Mouse (Mus musculus) intestine, embryonic 14.5 days (tissue): ENCODE measurements around the gene Naa10. TPM values are rescaled to one million over a fixed set of nuclear protein-coding genes. Genes with fewer than 3 reads are reported as not detected.

Source experiments
- ATAC-seq: fragments of 200-750 bp; cut with Nextera tagmentation; replicated peaks from 2 replicates; pipeline ENCODE4 v1.8.0; 2017; ENCODE audit warnings: low read depth, moderate number of reproducible peaks, moderate TSS enrichment, moderate library complexity; ENCODE audit not compliant: low FRiP score, low TSS enrichment
- DNase-seq: peaks from one replicate; pipeline ENCODE4 v3.0.0-alpha.2; 2018; ENCODE audit warnings: low spot score
- H3K27ac ChIP-seq: fragments of 300-500 bp; sonication (generic); 2 replicates; pipeline ENCODE4 v1.5.1; 2014; ENCODE audit warnings: low read depth, mild to moderate bottlenecking, control low read depth
- H3K27me3 ChIP-seq: fragments of 300-500 bp; sonication (generic); replicated peaks from 2 replicates; pipeline ENCODE4 v1.6.1; 2014; ENCODE audit warnings: low read length, control low read depth; ENCODE audit not compliant: control insufficient read depth, insufficient read depth
- H3K36me3 ChIP-seq: fragments of 300-500 bp; sonication (generic); 2 replicates; pipeline ENCODE4 v1.6.1; 2014; ENCODE audit warnings: low read length, control low read depth; ENCODE audit not compliant: control insufficient read depth, insufficient read depth
- H3K4me1 ChIP-seq: fragments of 300-500 bp; sonication (generic); replicated peaks from 2 replicates; pipeline ENCODE4 v1.6.1; 2014; ENCODE audit warnings: low read length, control low read depth, mixed read lengths; ENCODE audit not compliant: control insufficient read depth, insufficient read depth
- H3K4me2 ChIP-seq: fragments of 300-500 bp; sonication (generic); 2 replicates; pipeline ENCODE4 v1.6.1; 2014; ENCODE audit warnings: low read length
- H3K4me3 ChIP-seq: fragments of 300-500 bp; sonication (generic); 2 replicates; pipeline ENCODE4 v1.5.1; 2014; ENCODE audit warnings: low read depth, low read length, control low read depth, mixed read lengths
- H3K9ac ChIP-seq: fragments of 300-500 bp; sonication (generic); 2 replicates; pipeline ENCODE4 v1.6.1; 2014; ENCODE audit warnings: mild to moderate bottlenecking, low read length
- H3K9me3 ChIP-seq: fragments of 300-500 bp; sonication (generic); 2 replicates; pipeline ENCODE4 v1.6.1; 2016; ENCODE audit warnings: low read length, control low read depth; ENCODE audit not compliant: control insufficient read depth
- WGBS: fragments of 180-500 bp; shearing (Covaris S2); extraction: QIAGEN DNeasy Blood & Tissue Kit; methylation state at CpG from one replicate; pipeline ENCODE4 v1.1.7; 2014; 5-methylcytosine and 5-hydroxymethylcytosine counted together
- polyA plus RNA-seq: library from polyadenylated mRNA; unstranded; fragments of >200 nt; fragmentation: Nextera tagmentation; extraction: Ambion mirVana; gene quantifications from 2 replicates; pipeline ENCODE4 v1.2.1, GENCODE M21; 2014

The Naa10 gene
- polyA plus RNA-seq, 1 experiment from 2014 or later = 155 TPM

- Histone ChIP-seq H3K4me3 (peak within 1 kb of the TSS; percentile 38), H3K4me2 (peak within 1 kb of the TSS; percentile 46), H3K27me3 (no peaks in the 10 kb centered on the region), H3K36me3 (no peaks in the 10 kb centered on the region), H3K9ac (peak within 1 kb of the TSS; percentile 25; the same call in 1 of the 2 replicates), H3K9me3 (no peaks in the 10 kb centered on the region), H3K4me1 (no peaks in the 10 kb centered on the region), H3K27ac (no peak within 1 kb of the TSS)
- DNase-seq = peak; percentile 74
- 37% methylated on average over 17 of the region's 17 CpGs for WGBS
- ATAC-seq = peak; percentile 93
Observed at GRCm38 (mm10) chrX:73930402-73931062, 8.8 kb upstream of the Naa10 start, which contains the start of gene Renbp. Gene Renbp (minus strand): TSS chrX:73930850.

GRCm38 (mm10) chrX:73922550-73922882 lies 772 bp upstream of the Naa10 start:
- peak overlapping the region; percentile 76; the same call in 1 of the 2 replicates for H3K27ac ChIP-seq
- no peaks in the 10 kb centered on the region for H3K9me3 ChIP-seq
- no peaks in the 10 kb centered on the region for H3K4me1 ChIP-seq
- peak overlapping the region; percentile 63 for H3K9ac ChIP-seq
- 75% methylated on average over 8 of the region's 8 CpGs for WGBS
- H3K27me3 ChIP-seq = 0 out of 2 replicates have a peak, but pooled peaks cover 3% of the 10 kb centered on the region
- ATAC-seq = no peak
- peak overlapping the region; percentile 56 for H3K4me3 ChIP-seq
- DNase-seq = no peak
- H3K36me3 ChIP-seq = peaks cover 23% of the 10 kb centered on the region
- peak overlapping the region; percentile 57 for H3K4me2 ChIP-seq

- no peaks in the 10 kb centered on the region for H3K9me3 ChIP-seq
- WGBS = 13% methylated on average over 28 of the region's 34 CpGs
- H3K4me1 ChIP-seq = no peaks in the 10 kb centered on the region
- H3K36me3 ChIP-seq = peaks cover 23% of the 10 kb centered on the region
- 0 out of 2 replicates have a peak, but pooled peaks cover 3% of the 10 kb centered on the region for H3K27me3 ChIP-seq
- H3K9ac ChIP-seq = peak overlapping the region; percentile 63
- peak; percentile 30; the same call in 1 of the 2 replicates for ATAC-seq
- peak overlapping the region; percentile 73 for H3K27ac ChIP-seq
- peak overlapping the region; percentile 61 for H3K4me2 ChIP-seq
- H3K4me3 ChIP-seq = peak overlapping the region; percentile 56
- DNase-seq = peak; percentile 58
Observed at GRCm38 (mm10) chrX:73921285-73921822, 390 bp downstream of the Naa10 start.

DNA sequence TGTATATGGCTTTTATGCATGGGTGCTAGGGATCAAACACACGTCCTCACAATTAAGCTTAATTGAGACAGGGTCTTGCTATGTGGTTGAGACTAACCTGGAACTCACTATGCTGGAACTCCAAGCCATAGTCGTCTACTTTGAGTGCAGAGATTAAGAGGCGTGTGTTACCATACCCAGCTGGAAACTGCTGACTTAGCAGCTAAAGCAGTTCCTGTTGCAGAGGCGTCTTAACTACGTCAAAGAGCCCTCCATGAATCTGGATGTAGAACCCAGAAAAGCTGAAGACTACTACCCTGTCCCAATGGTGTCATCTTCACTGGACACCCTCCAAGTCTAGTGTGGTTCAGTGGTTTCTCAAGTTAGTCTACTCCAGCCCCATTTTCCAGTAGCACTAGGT lies 3.1 kb downstream of the Naa10 start:
- Histone ChIP-seq H3K9me3 (no peaks in the 10 kb centered on the region), H3K4me1 (no peaks in the 10 kb centered on the region), H3K4me3 (no peak overlapping the region), H3K4me2 (no peak overlapping the region), H3K27ac (no peak overlapping the region), H3K9ac (no peak overlapping the region), H3K36me3 (peaks cover 23% of the 10 kb centered on the region), H3K27me3 (0 out of 2 replicates have a peak, but pooled peaks cover 3% of the 10 kb centered on the region)
- DNase-seq (no peak), ATAC-seq (no peak)
- WGBS = 85% methylated on average over 5 of the region's 5 CpGs

DNA sequence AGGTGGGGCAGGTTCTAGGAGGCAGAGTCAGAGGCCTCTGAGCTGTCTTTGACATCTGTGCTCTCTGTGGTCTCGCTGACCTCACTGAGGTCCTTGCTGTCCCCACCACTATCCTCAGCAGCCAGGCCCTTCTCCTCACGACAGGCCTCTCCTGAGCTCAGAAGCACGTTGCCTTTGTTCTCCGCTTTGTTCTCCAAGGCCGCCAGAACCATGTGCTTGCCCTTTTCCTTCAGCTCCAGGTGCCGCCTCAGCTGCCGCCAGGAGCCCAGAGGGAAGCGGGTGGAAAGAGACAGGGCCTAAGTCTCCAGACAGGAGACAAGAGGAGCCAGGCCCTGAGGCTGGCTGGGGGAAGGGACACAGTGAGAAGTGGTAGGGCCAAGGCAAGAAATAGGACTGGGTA lies 4.8 kb downstream of the Naa10 start:
- no peak overlapping the region for H3K27ac ChIP-seq
- H3K4me1 ChIP-seq = no peaks in the 10 kb centered on the region

GRCm38 (mm10) chrX:73914827-73915703 lies 6.7 kb downstream of the Naa10 start:
- no peak overlapping the region for H3K4me3 ChIP-seq
- peak; percentile 97 for ATAC-seq
- 19% methylated on average over 31 of the region's 31 CpGs for WGBS

More for the DNA sequence above, 4.8 kb downstream of the Naa10 start:
- Histone ChIP-seq H3K4me2 (no peak overlapping the region), H3K9ac (no peak overlapping the region), H3K27me3 (0 out of 2 replicates have a peak, but pooled peaks cover 3% of the 10 kb centered on the region), H3K9me3 (no peaks in the 10 kb centered on the region), H3K4me3 (no peak overlapping the region), H3K36me3 (peaks cover 23% of the 10 kb centered on the region)
- 85% methylated on average over 8 of the region's 8 CpGs for WGBS
- ATAC-seq (no peak), DNase-seq (no peak)

GRCm38 (mm10) chrX:73911588-73911987 lies 10.2 kb downstream of the Naa10 start:
- H3K27me3 ChIP-seq = 0 out of 2 replicates have a peak, but pooled peaks cover 4% of the 10 kb centered on the region
- H3K4me1 ChIP-seq = no peaks in the 10 kb centered on the region
- 87% methylated on average over 2 of the region's 2 CpGs for WGBS
- no peaks in the 10 kb centered on the region for H3K36me3 ChIP-seq
- no peaks in the 10 kb centered on the region for H3K9me3 ChIP-seq
- H3K9ac ChIP-seq = no peak overlapping the region
- H3K27ac ChIP-seq = no peak overlapping the region
- DNase-seq (no peak), ATAC-seq (no peak)
- no peak overlapping the region for H3K4me3 ChIP-seq
- no peak overlapping the region; the same call in 1 of the 2 replicates for H3K4me2 ChIP-seq

More at GRCm38 (mm10) chrX:73914827-73915703, 6.7 kb downstream of the Naa10 start:
- Histone ChIP-seq H3K27me3 (0 out of 2 replicates have a peak, but pooled peaks cover 7% of the 10 kb centered on the region), H3K9me3 (no peaks in the 10 kb centered on the region), H3K4me1 (no peaks in the 10 kb centered on the region), H3K9ac (peak overlapping the region; percentile 20; the same call in 1 of the 2 replicates), H3K4me2 (peak overlapping the region; percentile 36), H3K27ac (peak overlapping the region; percentile 73), H3K36me3 (peaks cover 23% of the 10 kb centered on the region)
- DNase-seq = peak; percentile 73

DNA sequence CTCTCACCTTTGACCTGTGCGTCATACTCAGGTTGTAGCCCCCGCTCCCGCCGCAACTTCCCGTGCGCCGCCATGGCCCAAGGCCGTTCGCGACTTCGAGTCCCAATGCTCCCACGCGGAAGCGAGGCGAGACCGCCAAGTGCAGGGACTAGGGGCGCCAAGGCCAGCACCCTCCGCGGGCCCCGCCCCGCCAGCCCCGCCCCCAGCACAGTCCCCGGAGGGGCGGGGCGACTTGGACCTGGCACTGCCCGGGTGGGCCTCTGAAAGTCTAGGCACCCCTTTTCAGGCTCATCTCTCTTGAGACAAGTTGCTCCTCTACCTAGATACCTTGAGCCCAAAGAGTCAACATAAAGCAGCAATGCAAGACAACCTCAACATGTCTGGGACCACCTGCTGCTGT lies 10.6 kb downstream of the Naa10 start:
- no peak overlapping the region for H3K4me3 ChIP-seq
- no peak overlapping the region for H3K27ac ChIP-seq
- no peaks in the 10 kb centered on the region for H3K4me1 ChIP-seq
- H3K27me3 ChIP-seq = 0 out of 2 replicates have a peak, but pooled peaks cover 4% of the 10 kb centered on the region
- H3K9me3 ChIP-seq = no peaks in the 10 kb centered on the region
- H3K9ac ChIP-seq = no peak overlapping the region
- ATAC-seq (no peak), DNase-seq (no peak)
- WGBS = 16% methylated on average over 25 of the region's 26 CpGs
- H3K36me3 ChIP-seq = no peaks in the 10 kb centered on the region
- peak overlapping the region; percentile 37 for H3K4me2 ChIP-seq
